Mouse (Mus musculus): ENCODE measurements around the gene Ctcfl.

- TF ChIP-seq CTCF (IDR thresholded peaks at IDR 0.05): no peak
- TF ChIP-seq EP300 (IDR thresholded peaks at IDR 0.05): no peak
Measured at GRCm38 (mm10) chr2:173046582-173047297, 72.6 kb downstream of the Ctcfl start.
